In genomic region chr3:116860333-116861222, GRCm38 (mm10) we compare ENCODE assay signal across 8 mouse cellular contexts. TPM values are rescaled to one million over a fixed set of nuclear protein-coding genes. Genes with fewer than 3 reads are reported as not detected.
DNase-seq lines count a peak whose midpoint lies in the region; ATAC-seq lines count a peak whose summit lies in the region.

No protein-coding gene starts in this region.

- no peaks in the 10 kb centered on the region for H3K9me3 ChIP-seq in forebrain, embryonic 13.5 days (replicated peaks)
- no peaks in the 10 kb centered on the region for H3K9me3 ChIP-seq in liver, embryonic 11.5 days (ENCODE audit: control insufficient read depth, low read length)

- peak overlapping the region; percentile 87 for H3K4me2 ChIP-seq in forebrain, embryonic 13.5 days
- H3K4me2 ChIP-seq in liver, embryonic 11.5 days = peak overlapping the region; percentile 92

- 75% methylated on average over 19 of the region's 19 CpGs for whole genome bisulfite sequencing in forebrain, embryonic 13.5 days
- 28% methylated on average over 19 of the region's 19 CpGs for WGBS in liver, embryonic 11.5 days

- H3K36me3 ChIP-seq in forebrain, embryonic 13.5 days (ENCODE audit: poor library complexity, severe bottlenecking) = no peaks in the 10 kb centered on the region
- H3K36me3 ChIP-seq in liver, embryonic 11.5 days (ENCODE audit: control insufficient read depth, insufficient read depth, low read length) = no peaks in the 10 kb centered on the region

- H3K9ac ChIP-seq in forebrain, embryonic 13.5 days = no peak overlapping the region
- H3K9ac ChIP-seq in liver, embryonic 11.5 days (ENCODE audit: low read depth, low read length) = peak overlapping the region; percentile 79

- peaks cover 4% of the 10 kb centered on the region; the same call in 1 of the 2 replicates for H3K4me1 ChIP-seq in forebrain, embryonic 13.5 days
- H3K4me1 ChIP-seq in liver, embryonic 11.5 days (replicated peaks; ENCODE audit: control insufficient read depth, insufficient read depth, low read length) = peaks cover 33% of the 10 kb centered on the region

- no peak overlapping the region for H3K27ac ChIP-seq in forebrain, embryonic 13.5 days
- peak overlapping the region; percentile 93 for H3K27ac ChIP-seq in liver, embryonic 11.5 days (ENCODE audit: low read depth, low read length)

- H3K4me3 ChIP-seq in forebrain, embryonic 13.5 days = peak overlapping the region; percentile 58
- H3K4me3 ChIP-seq in liver, embryonic 11.5 days (ENCODE audit: low read depth, low read length) = peak overlapping the region; percentile 71

- H3K27me3 ChIP-seq in forebrain, embryonic 13.5 days = no peaks in the 10 kb centered on the region
- no peaks in the 10 kb centered on the region for H3K27me3 ChIP-seq in liver, embryonic 11.5 days (replicated peaks; ENCODE audit: control insufficient read depth, insufficient read depth, low read length)

- ATAC-seq in forebrain, embryonic 13.5 days = peak; percentile 31; the same call in 1 of the 2 replicates
- peak; percentile 71 for ATAC-seq in liver, embryonic 11.5 days (replicated peaks; ENCODE audit: low FRiP score)

- DNase-seq in urinary bladder, postnatal 25 days (ENCODE audit: low spot score) = peak; percentile 9
- no peak for DNase-seq in urinary bladder, postnatal 36 days (ENCODE audit: low spot score in 2 of 2)
- peak; percentile 44 for DNase-seq in liver, embryonic 11.5 days (ENCODE audit: low spot score)
- no peak for DNase-seq in spleen, postnatal 4 days (ENCODE audit: low spot score in 2 of 2)
- DNase-seq in frontal cortex, postnatal 36 days (ENCODE audit: low spot score in 2 of 2) = no peak
- no peak for DNase-seq in right cerebral cortex, postnatal 14 days
- DNase-seq in ovary, postnatal 14 days (ENCODE audit: low spot score) = no peak

RNA-seq across cellular contexts. Expression of gene Frrs1, which starts 1.3 kb away (rescaled TPM):
- polyA plus RNA-seq in forebrain, embryonic 13.5 days (2015; fragmentation: Nextera tagmentation; extraction: Ambion mirVana) = 3.8 and 5.3 TPM in 2 replicates
- polyA plus RNA-seq in liver, embryonic 11.5 days (2014; fragmentation: Nextera tagmentation; extraction: Ambion mirVana) = 66.7 and 73.0 TPM in 2 replicates

RNA-seq across cellular contexts. Expression of gene Agl, which starts 52.6 kb away (rescaled TPM):
- polyA plus RNA-seq in forebrain, embryonic 13.5 days (2015; fragmentation: Nextera tagmentation; extraction: Ambion mirVana) = 12.7 and 13.8 TPM in 2 replicates
- polyA plus RNA-seq in liver, embryonic 11.5 days (2014; fragmentation: Nextera tagmentation; extraction: Ambion mirVana) = 13.4 and 13.6 TPM in 2 replicates

Comparison
In these comparisons a context has a peak if more than half of its experiments do, and no peak if none do; other contexts are left out.
1. DNase-seq: peak in urinary bladder, postnatal 25 days (single experiment) and liver, embryonic 11.5 days (single experiment); none in urinary bladder, postnatal 36 days (0 of 2), spleen, postnatal 4 days (0 of 2), frontal cortex, postnatal 36 days (0 of 2), right cerebral cortex, postnatal 14 days (single experiment) and ovary, postnatal 14 days (single experiment).
2. RNA of gene Frrs1, which starts 1.3 kb away (polyA plus RNA-seq): 66.7 to 73.0 TPM in liver, embryonic 11.5 days; 3.8 to 5.3 TPM in forebrain, embryonic 13.5 days; every median in the first group is over 10 times any median in the second.